Mouse (Mus musculus): Measurements from ENCODE around the gene Ppat. TPM values are rescaled to one million over a fixed set of nuclear protein-coding genes. Genes with fewer than 3 reads are reported as not detected.
A peak's percentile ranks its signal among the peaks of the same experiment; 100 is the strongest.

Gene Ppat
- total RNA-seq, 2 experiments from 2014 or later, result 19.3 to 21.0 TPM

GRCm38 (mm10) chr5:76876106-76876758 is 75.1 kb downstream of the Ppat start:
- peak; percentile 67 for DNase-seq

- DNase-seq, result no peak
Observed at GRCm38 (mm10) chr5:76869553-76869952, 81.8 kb downstream of the Ppat start.

GRCm38 (mm10) chr5:76868693-76869286 is 82.6 kb downstream of the Ppat start:
- DNase-seq, result peak; percentile 64

GRCm38 (mm10) chr5:76866819-76867218 is 84.6 kb downstream of the Ppat start:
- DNase-seq, result no peak

Other genes with a start within 250 kb of the Ppat start
- 10 to 100 TPM; 10.2 to 11.3 TPM for gene Aasdh, start 46.1 kb downstream of the Ppat start, total RNA-seq (2021)
- gene Paics, start 271 bp downstream of the Ppat start, total RNA-seq (2021), result 100 to 1,000 TPM; 173 to 183 TPM
- 10 to 100 TPM; 72.0 to 72.7 TPM for gene Srp72, start 23.1 kb upstream of the Ppat start, total RNA-seq (2021)
- not detected for gene Arl9, start 52.5 kb upstream of the Ppat start, total RNA-seq (2021)
- gene Thegl, start 64.4 kb upstream of the Ppat start, total RNA-seq (2021), result not detected
- gene Hopx, start 163.5 kb upstream of the Ppat start, total RNA-seq (2021), result 100 to 1,000 TPM; 432 to 451 TPM